Mouse (Mus musculus) liver, embryonic 14.5 days (tissue): ENCODE measurements at regions not wholly inside any gene's neighbourhood (a gene's known extent, or its start where the extent isn't known, plus 50 kb on each side); places are given as distances from the start of the nearest gene placed in this dataset.

Experiments used
- CTCF ChIP-seq: IDR thresholded peaks from 2 replicates; pipeline ENCODE4 v1.5.1; 2016; ENCODE audit warnings: antibody characterized with exemption, low read depth, control low read depth
- EP300 ChIP-seq: IDR thresholded peaks from 2 replicates; pipeline ENCODE4 v1.6.1; 2016; ENCODE audit warnings: antibody characterized with exemption, low read depth

DNA sequence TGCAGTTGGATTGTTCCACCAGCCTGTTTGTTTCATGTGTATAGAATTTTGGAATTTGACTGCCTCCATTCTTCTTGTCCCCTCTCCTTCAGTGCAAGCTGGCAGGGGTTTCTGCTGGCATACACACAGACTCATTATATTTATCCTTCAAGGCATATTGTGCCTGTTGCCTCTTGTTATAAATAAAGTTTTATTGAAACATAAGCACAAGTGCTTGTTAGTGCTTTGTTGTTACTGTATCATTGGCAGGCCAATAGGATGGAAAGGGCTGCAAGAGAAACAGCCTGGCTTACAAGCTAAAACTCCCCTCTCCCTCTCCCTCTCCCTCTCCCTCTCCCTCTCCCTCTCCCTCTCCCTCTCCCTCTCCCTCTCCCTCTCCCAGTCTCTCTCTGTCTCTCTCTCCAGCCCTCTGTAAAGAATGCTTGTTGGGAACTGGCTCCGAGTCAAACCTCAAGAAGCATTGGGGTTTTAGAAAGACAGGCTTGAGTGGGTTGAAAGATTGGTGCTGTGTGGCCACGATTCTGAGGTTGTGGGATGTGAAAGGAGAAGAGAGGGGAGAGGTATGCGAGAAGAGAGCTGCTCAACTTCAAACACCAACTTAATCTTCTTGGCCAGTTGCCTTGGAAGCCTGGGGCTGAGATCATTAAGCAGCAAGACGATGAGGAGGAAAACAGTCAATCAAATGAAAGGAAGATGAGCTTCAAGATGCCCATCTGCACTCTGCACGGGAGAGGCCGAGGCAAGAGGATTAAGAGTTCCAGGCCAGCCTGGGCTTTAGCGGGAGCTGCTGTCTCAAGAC, 258.1 kb upstream of the Prok2 start:
- no peak for TF ChIP-seq EP300
- TF ChIP-seq CTCF: no peak
